Mouse (Mus musculus) lung, adult 2 months (tissue): ENCODE measurements around the gene Vim.

Source experiments
- CTCF ChIP-seq: fragments of 200-500 bp; IDR thresholded peaks from 2 replicates; pipeline ENCODE4 v1.5.1; 2011; ENCODE audit warnings: mild to moderate bottlenecking, low read length, control low read depth; ENCODE audit not compliant: insufficient read depth
- POLR2A ChIP-seq: fragments of 200-500 bp; IDR thresholded peaks from 2 replicates; pipeline ENCODE4 v1.6.1; 2011; ENCODE audit warnings: low read depth, mild to moderate bottlenecking, control low read depth, low read length, borderline replicate concordance; ENCODE audit errors: extremely low read depth

- TF ChIP-seq CTCF (no peak), POLR2A (no peak)
Observed at GRCm38 (mm10) chr2:13527531-13527930, 46.2 kb upstream of the Vim start.
